Mouse (Mus musculus): ENCODE results near the gene Fbxo11. TPM values are rescaled to one million over a fixed set of nuclear protein-coding genes. Genes with fewer than 3 reads are reported as not detected.

The Fbxo11 gene
- polyA plus RNA-seq, 1 experiment: 14.4 TPM

DNA sequence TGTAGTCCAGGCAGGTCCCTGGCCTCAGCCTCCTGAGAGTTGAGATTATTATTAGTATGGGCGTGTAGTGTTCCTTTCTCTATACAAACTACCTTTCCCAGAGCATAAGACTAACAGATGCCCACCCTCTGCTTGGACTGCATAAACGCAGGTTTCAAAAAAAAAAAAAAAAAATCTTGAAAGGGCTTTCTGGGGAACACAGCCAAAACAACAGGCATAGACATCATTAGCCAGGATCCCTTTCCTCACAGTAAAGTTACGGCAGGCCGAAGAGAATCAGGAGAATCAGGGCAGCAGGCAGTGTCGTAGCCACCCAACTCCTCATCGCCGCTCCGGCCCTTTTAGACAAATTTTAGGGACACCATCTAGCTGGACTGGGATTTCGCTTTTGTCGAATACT is 28.7 kb upstream of the Fbxo11 start:
- no peak overlapping the region for H3K27ac ChIP-seq (ENCODE audit: insufficient read depth, low read depth, low read length)
- no peaks in the 10 kb centered on the region for H3K27me3 ChIP-seq (ENCODE audit: control insufficient read depth, insufficient read depth, low read length)
- no peaks in the 10 kb centered on the region for H3K4me1 ChIP-seq (ENCODE audit: control insufficient read depth, insufficient read depth, insufficient read length, low read length)
- no peaks in the 10 kb centered on the region for H3K36me3 ChIP-seq (ENCODE audit: control insufficient read depth, insufficient read depth, low read length)
- WGBS: 89% methylated on average over 10 of the region's 10 CpGs
- no peak overlapping the region for H3K4me3 ChIP-seq (ENCODE audit: low read depth, low read length)
- TF ChIP-seq CTCF (IDR thresholded peaks at IDR 0.05; ENCODE audit: extremely low read depth, insufficient read length, insufficient replicate concordance, low read depth, low read length): no peak

DNA sequence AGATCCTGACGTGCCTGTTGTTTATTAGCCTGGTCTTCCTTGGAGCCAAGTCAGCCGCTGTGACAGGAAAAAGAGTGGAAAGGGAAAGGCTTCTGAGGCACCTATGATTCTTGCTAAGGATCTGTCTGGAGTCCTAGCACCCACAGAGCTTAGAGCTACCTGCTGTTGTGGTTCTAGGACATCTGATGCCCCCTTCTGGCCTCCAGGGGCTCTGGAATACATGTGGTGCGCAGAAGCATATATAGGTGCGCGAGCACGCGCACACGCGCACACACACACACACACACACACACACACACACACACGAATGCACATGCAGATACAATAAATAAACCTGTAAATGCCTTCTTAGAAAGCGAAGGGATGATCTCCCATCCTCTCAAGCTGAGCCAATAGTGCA is 20.9 kb upstream of the Fbxo11 start:
- H3K27me3 ChIP-seq (ENCODE audit: control insufficient read depth, insufficient read depth, low read length): no peaks in the 10 kb centered on the region
- H3K4me3 ChIP-seq (ENCODE audit: low read depth, low read length): no peak overlapping the region
- no peak for TF ChIP-seq CTCF (IDR thresholded peaks at IDR 0.05; ENCODE audit: extremely low read depth, insufficient read length, insufficient replicate concordance, low read depth, low read length)
- WGBS: 92% methylated on average over 11 of the region's 11 CpGs
- no peaks in the 10 kb centered on the region for H3K36me3 ChIP-seq (ENCODE audit: control insufficient read depth, insufficient read depth, low read length)
- H3K27ac ChIP-seq (ENCODE audit: insufficient read depth, low read depth, low read length): no peak overlapping the region
- no peaks in the 10 kb centered on the region for H3K4me1 ChIP-seq (ENCODE audit: control insufficient read depth, insufficient read depth, insufficient read length, low read length)

DNA sequence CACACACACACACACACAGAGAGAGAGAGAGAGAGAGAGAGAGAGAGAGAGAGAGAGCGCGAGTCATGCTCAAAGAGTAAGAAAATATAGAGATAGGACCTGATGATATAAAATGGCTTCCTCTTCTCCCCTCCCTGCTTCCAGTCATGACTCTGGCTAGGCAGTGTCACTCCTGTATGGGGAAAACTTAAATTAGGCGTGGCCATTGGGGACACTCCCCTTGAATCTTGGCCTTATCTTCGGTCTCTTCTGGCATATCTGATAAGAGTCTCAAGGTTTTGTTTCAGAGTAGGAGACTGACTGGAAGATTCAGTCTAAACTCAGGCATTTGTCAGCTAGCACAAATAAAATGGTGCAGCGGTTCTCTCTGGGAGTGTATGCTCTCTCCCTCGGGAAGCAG is 16.4 kb upstream of the Fbxo11 start:
- Histone ChIP-seq H3K27me3 (ENCODE audit: control insufficient read depth, insufficient read depth, low read length) (no peaks in the 10 kb centered on the region), H3K27ac (ENCODE audit: insufficient read depth, low read depth, low read length) (no peak overlapping the region), H3K4me1 (ENCODE audit: control insufficient read depth, insufficient read depth, insufficient read length, low read length) (no peaks in the 10 kb centered on the region), H3K36me3 (ENCODE audit: control insufficient read depth, insufficient read depth, low read length) (no peaks in the 10 kb centered on the region), H3K4me3 (ENCODE audit: low read depth, low read length) (no peak overlapping the region)
- 66% methylated on average over 6 of the region's 6 CpGs for WGBS
- TF ChIP-seq POLR2A (IDR thresholded peaks at IDR 0.05; ENCODE audit: low read depth, low read length) (no peak), CTCF (IDR thresholded peaks at IDR 0.05; ENCODE audit: extremely low read depth, insufficient read length, insufficient replicate concordance, low read depth, low read length) (no peak)

DNA sequence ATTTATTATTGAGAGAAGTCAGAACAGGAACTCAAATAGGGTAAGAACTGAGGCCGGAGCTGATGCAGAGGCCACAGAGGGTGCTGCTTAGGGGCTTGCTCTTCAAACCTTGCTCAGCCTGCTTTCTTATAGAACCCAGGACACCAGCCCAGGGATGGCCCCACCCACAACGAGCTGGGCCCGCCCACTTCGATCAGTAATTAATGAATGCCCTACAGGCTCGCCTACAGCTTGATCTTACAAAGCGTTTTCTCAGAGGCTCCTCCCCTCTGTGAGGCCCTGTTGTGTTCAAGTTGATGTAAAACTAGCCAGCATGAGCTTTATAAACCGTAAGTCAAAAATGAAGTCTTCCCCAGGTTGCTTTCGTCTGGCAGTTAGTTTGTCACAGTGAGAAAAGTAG is 14.7 kb upstream of the Fbxo11 start:
- no peak for TF ChIP-seq CTCF (IDR thresholded peaks at IDR 0.05; ENCODE audit: extremely low read depth, insufficient read length, insufficient replicate concordance, low read depth, low read length)
- no peaks in the 10 kb centered on the region for H3K36me3 ChIP-seq (ENCODE audit: control insufficient read depth, insufficient read depth, low read length)
- no peaks in the 10 kb centered on the region for H3K27me3 ChIP-seq (ENCODE audit: control insufficient read depth, insufficient read depth, low read length)
- 83% methylated on average over 8 of the region's 8 CpGs for WGBS
- H3K4me3 ChIP-seq (ENCODE audit: low read depth, low read length): no peak overlapping the region
- H3K4me1 ChIP-seq (ENCODE audit: control insufficient read depth, insufficient read depth, insufficient read length, low read length): no peaks in the 10 kb centered on the region
- no peak overlapping the region for H3K27ac ChIP-seq (ENCODE audit: insufficient read depth, low read depth, low read length)

DNA sequence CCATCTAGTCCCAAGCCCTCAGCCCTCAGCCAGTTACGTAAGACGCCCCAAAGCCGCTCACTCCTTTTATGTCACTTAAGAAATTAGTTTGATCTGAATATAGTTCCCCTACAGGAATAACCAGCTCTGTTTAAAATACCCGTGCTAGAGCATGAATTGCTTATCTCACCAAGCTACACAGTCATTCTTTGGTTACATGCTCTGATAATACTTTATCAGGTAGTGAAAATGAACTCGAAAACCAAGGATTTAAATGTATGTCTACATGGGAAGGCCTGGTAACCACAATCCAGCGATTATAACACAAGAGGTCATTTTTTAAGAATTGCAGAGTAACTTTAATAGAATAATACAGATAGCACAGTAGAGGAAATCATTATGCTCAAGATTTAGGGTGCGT is 7.0 kb upstream of the Fbxo11 start:
- H3K4me1 ChIP-seq (ENCODE audit: control insufficient read depth, insufficient read depth, insufficient read length, low read length): no peaks in the 10 kb centered on the region
- 73% methylated on average over 7 of the region's 7 CpGs for WGBS
- H3K27ac ChIP-seq (ENCODE audit: insufficient read depth, low read depth, low read length): no peak overlapping the region
- no peaks in the 10 kb centered on the region for H3K27me3 ChIP-seq (ENCODE audit: control insufficient read depth, insufficient read depth, low read length)
- no peaks in the 10 kb centered on the region for H3K36me3 ChIP-seq (ENCODE audit: control insufficient read depth, insufficient read depth, low read length)
- TF ChIP-seq CTCF (IDR thresholded peaks at IDR 0.05; ENCODE audit: extremely low read depth, insufficient read length, insufficient replicate concordance, low read depth, low read length) (no peak), POLR2A (IDR thresholded peaks at IDR 0.05; ENCODE audit: low read depth, low read length) (no peak)
- H3K4me3 ChIP-seq (ENCODE audit: low read depth, low read length): no peak overlapping the region

DNA sequence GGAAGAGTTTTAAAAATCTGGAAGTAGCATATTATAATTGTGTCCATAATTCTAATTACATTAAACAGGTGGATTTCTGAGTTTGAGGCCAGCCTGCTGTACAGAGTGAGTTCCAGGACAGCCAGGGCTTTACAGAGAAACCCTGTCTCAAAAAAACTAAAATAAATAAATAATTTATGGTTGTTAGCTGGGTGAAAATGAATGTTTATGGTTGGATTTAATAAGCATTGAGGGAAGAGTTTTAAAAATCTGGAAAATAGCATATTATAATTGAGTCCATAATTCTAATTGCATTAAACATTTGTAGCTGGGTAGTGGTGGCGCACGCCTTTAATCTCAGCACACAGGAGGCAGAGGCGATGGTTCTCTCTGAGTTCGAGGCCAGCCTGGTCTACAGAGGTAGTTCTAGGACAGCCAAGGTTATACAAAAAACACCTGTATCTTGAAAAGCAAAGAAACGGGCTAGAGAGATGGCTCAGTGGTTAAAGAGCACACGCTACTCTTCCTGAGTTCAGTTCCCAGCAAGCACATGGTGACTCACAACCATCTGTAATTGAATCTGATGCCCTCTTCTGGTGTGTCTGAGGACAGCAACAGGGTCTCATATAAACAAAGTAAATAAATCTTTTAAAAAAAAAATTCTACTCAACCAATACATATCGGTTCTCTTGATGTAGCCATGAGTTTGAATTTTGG is 3.1 kb upstream of the Fbxo11 start:
- Histone ChIP-seq H3K27me3 (ENCODE audit: control insufficient read depth, insufficient read depth, low read length) (no peaks in the 10 kb centered on the region), H3K4me1 (ENCODE audit: control insufficient read depth, insufficient read depth, insufficient read length, low read length) (0 out of 2 replicates have a peak, but pooled peaks cover under 1% of the 10 kb centered on the region), H3K4me3 (ENCODE audit: low read depth, low read length) (no peak overlapping the region), H3K27ac (ENCODE audit: insufficient read depth, low read depth, low read length) (no peak overlapping the region), H3K36me3 (ENCODE audit: control insufficient read depth, insufficient read depth, low read length) (no peaks in the 10 kb centered on the region)
- TF ChIP-seq POLR2A (IDR thresholded peaks at IDR 0.05; ENCODE audit: low read depth, low read length): no peak
- no peak for TF ChIP-seq CTCF (IDR thresholded peaks at IDR 0.05; ENCODE audit: extremely low read depth, insufficient read length, insufficient replicate concordance, low read depth, low read length)
- WGBS: 92% methylated on average over 7 of the region's 7 CpGs

DNA sequence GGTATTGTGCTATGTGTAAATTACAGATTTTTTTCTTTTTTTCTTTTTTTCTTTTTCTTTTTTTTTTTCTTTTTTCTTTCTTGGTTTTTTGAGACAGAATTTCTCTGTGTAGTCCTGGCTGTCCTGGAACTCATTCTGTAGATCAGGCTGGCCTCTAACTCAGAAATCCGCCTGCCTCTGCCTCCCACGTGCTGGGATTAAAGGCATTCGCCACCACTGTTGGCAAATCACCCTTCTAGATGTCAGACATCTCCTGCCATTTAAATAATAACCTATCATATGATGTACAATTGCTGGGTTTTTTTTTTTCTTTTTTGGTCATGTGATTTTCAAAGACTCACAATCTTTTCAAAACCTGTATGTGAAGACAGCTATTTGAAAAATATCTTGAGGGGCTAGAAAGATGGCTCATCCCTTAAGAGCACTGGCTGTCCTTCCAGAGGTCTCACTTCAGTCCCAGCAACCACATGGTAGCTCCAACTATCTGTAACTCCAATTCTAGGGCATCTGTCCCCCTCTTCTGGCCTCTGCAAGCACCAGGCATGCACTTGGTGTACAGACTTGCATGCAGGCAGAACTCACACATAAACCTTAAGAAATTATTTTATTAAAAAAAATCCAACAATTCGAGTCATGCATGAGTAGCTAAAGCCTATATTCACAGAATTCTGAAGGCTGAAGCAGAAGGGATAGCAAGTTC is 2.3 kb upstream of the Fbxo11 start:
- TF ChIP-seq POLR2A (IDR thresholded peaks at IDR 0.05; ENCODE audit: low read depth, low read length) (no peak), CTCF (IDR thresholded peaks at IDR 0.05; ENCODE audit: extremely low read depth, insufficient read length, insufficient replicate concordance, low read depth, low read length) (no peak)
- H3K36me3 ChIP-seq (ENCODE audit: control insufficient read depth, insufficient read depth, low read length): no peaks in the 10 kb centered on the region
- H3K4me1 ChIP-seq (ENCODE audit: control insufficient read depth, insufficient read depth, insufficient read length, low read length): 0 out of 2 replicates have a peak, but pooled peaks cover 2% of the 10 kb centered on the region
- 81% methylated on average over 4 of the region's 4 CpGs for WGBS
- H3K27me3 ChIP-seq (ENCODE audit: control insufficient read depth, insufficient read depth, low read length): no peaks in the 10 kb centered on the region
- no peak overlapping the region for H3K4me3 ChIP-seq (ENCODE audit: low read depth, low read length)
- no peak overlapping the region for H3K27ac ChIP-seq (ENCODE audit: insufficient read depth, low read depth, low read length)
